Mouse (Mus musculus) left cerebral cortex, adult 18-20 months (tissue): ENCODE results near the gene Trappc1. TPM values are rescaled to one million over a fixed set of nuclear protein-coding genes. Genes with fewer than 3 reads are reported as not detected.
A peak's percentile ranks its signal among the peaks of the same experiment; 100 is the strongest.

Experiments used
- DNase-seq, 2 experiments: peaks; one replicate each; pipeline ENCODE4 v3.0.0; 2021 to 2022; ENCODE audit warnings: low spot score in 2 of 2, mixed read lengths in 1 of 2
- total RNA-seq, 2 experiments: library from RNA; stranded (reverse); gene quantifications; 2 replicates each; pipeline ENCODE4 v1.2.3; 2021

The Trappc1 gene
- total RNA-seq, 2 experiments from 2014 or later = 53.2 to 59.5 TPM

- DNase-seq = no peak
These were observed 3.9 kb downstream of the Trappc1 start for GRCm38 (mm10) chr11:69327648-69328047.

DNA sequence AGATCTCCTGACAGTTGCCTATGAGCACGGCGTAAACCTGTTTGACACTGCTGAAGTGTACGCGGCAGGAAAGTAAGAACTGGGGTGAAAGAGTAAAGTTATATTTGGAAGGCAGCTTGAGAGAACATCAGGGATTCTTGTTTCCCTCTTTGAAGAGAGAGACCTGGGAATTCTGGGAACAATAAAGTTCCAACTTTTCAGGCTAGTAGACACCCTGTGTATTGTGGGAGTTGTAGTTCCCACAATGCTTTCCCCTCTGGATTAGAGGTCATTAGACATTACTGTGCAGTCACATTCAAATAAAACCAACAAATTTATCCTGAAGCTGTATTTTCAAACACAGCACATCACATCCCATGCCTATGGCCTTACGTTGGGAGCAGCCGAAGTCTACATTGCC lies 4.7 kb downstream of the Trappc1 start:
- no peak for DNase-seq

DNA sequence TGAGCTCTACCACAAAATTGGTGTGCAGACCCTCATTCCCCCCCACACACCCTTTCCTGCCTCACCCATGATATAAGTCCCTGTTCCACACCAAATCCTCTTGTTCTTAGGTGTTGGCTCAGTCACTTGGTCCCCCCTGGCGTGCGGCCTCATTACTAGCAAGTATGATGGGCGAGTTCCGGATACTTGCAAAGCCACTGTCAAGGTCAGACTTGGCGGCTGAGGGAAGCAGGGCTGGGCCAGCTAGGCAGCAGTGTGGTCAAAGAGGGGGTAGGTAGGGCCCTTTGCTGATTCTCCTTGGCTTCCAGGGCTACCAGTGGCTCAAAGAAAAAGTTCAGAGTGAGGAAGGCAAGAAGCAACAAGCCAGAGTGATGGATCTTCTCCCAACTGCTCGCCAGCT lies 7.4 kb downstream of the Trappc1 start:
- no peak for DNase-seq

DNA sequence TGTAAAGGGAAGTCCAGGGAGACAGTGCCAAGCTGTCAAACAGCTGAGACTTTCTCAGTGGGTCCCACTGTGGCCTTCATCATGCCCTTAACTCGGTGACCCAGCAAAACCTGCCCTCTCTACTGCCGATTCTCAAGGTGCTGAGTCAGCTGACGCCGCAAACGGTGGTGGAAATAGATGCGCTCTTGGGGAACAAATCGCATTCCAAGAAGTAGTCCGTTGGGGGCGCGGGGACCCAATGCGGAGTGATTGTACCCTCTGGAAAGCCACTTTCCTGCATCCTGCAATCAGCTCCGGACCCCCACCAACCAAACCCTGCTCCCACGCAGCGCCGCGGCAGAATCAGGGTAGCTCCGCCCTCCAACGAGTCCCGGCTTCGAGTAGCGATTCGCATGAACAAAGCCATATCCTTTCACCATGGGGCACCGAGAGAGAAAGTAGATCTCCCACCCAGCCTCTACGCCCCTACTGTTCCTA lies 8.2 kb downstream of the Trappc1 start:
- peak; percentile 78 to 79 for DNase-seq

DNA sequence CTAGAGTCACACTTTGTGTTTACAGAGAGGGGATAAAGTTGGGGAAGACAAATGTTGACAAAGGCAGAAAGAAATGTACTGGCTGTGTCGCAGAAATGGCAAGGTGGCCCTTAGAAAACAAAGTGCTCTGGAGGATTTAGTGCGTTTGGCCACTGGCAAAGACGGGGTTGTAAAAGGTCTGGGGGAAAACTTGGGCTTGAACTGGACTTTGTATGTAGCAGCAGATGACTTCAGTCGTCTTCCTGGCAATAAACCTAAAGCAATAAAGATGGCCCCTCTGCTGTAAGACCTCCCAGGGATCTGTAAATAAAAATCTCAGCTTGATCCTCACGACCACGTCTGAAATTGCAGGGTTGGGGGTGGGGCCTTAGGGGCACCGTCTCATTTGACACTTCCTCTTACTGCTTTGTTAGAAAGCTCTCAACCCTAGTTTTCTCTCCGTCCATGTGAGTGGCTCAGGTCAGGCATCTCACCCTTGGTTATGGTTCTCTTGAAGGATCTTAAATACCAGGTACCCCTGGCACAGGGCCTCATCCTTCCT lies 9.0 kb downstream of the Trappc1 start:
- no peak for DNase-seq

DNA sequence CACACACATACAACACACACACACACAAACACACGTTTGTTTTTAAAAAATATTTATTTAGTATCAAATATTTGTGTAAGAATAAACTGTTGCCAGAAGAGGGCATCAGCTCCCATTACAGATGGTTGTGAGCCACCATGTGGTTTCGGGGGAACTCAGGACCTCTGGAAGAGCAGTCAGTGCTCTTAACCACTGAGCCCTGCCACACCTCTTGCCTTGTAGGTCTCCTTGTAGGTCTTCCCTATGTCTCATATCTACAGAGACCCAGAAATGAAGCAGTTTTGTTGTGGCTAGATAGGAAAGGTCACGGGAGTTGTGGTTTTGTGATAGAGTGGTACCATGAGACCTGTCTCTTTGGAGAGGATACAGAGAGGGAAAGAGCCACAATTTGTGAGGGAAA lies 10.1 kb downstream of the Trappc1 start:
- no peak for DNase-seq

DNA sequence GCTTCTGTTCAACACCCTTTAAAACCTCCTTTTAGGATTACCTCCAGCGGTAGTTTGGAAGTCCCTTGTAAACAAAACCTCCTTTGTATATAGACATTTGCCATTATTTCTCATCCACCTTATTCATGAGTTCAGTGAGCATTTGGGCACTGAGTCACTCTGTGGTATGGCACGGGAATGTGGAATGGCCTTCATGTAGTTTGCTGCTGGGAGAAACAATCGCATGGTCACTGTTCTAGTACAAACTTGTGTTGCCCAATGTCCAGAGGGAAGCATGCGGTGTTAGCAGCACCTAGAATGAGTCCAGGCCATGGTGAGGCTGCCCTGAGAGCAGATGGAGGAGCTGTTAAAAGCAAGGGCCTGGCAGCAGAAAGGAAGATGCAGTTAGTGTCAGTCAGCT lies 11.0 kb downstream of the Trappc1 start:
- DNase-seq = no peak

DNA sequence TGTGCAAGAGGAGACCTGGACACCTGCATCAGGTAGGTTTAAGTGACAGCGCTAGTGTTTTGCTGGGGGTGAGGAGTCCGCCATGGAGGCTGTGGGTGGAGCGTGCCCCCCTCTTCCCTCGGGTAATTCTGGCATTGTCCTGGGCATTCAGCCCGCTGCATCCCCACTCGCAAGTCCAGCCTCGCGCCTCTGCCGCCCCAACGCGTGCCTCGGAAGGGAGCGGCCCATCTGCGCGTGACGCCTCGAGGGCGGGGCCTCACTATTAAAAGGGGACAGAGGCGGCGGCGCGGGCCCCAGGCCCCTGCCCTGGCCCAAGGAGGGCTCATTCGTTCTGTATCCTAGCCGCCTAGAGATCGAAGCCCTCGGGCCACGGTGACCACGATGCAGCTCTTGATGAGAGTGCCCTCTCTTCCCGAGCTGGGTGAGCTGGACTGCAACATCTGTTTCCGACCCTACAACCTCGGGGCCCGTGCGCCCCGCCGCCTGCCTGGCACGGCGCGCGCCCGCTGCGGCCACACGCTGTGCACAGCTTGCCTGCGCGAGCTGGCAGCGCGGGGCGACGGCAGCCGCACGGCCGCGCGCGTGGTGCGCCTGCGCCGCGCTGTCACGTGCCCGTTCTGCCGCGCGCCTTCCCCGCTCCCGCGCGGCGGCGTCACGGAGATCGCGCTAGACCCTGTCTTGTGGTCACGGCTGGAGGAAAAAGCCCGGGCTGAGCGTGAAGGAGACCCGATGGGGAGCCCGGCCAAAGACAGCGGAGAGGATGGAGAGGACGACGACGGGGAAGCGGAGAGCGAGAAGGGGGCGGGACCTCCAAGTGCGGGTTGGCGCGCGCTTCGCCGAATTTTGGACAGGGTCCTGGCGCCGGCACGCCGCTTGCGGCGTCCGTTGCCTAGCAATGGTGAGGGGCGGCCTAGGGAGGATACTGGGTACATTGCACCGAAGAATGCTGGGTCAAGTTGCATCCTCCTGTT lies 16.7 kb downstream of the Trappc1 start, which contains the start of gene Rnf227:
Gene Rnf227, plus strand, starts transcription at position 301 of the 971 bp plus-strand sequence.
- DNase-seq = peak; percentile 67 to 84

DNA sequence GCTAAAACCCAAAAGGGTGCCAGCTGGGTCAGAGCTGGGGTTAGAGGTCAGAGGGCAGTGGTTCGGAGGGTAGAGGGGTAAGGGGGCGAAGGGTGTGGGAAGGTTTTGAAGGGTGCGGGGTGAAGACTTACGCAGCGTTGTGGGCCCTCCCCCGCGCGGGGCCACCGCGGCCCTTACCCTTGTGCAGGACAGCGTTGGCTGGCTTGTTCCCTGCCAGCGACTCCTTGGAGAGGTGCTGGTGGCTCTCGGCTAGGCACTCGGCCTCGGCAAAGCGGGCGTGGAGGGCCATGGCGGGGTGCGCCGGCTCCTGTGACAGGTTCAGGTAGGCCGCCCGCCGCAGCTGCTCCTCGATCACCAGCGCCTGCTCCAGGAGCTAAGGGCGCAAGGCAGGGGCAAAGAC lies 22.7 kb downstream of the Trappc1 start:
- no peak for DNase-seq

DNA sequence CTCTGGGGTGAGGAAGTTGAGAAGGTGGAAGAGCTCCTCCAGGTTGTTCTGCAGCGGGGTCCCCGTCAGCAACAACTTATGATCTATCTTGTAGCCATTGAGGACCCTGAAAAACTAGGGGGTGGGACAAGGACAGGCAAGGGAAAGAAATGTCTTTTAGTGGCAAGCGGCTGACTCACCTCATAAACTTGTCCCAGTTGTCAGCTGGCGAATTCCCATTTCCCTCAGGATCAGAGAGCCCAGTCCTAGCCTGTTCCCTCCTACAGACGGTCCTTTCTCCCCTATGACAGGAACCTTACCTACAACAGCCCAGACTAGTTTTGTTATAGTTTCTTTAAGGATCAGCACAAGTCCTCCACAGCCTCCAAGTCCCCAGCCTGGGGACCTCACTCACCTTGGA lies 32.8 kb downstream of the Trappc1 start:
- no peak for DNase-seq

- no peak for DNase-seq
These were observed 33.9 kb downstream of the Trappc1 start for GRCm38 (mm10) chr11:69357690-69358089.

GRCm38 (mm10) chr11:69362021-69362420 lies 38.2 kb downstream of the Trappc1 start:
- DNase-seq = no peak

DNA sequence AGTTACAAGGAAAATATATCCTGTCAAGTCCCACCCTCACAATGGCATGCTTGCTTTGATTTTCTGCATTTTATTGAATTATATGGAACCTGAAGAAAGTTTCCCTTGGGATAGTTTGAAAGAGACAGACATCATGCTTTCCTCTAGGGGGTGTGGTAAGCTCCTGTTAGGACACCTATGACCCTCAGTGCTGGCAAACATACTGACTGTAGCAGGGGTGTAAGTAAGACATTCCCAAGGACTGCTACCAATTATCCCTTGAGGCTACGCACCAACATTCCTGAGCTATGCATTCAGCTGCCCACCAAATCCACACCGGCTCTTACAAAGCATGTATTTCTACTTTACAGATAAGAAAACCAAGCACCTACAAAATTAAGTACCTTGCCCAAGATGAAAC lies 38.7 kb downstream of the Trappc1 start:
- no peak for DNase-seq

DNA sequence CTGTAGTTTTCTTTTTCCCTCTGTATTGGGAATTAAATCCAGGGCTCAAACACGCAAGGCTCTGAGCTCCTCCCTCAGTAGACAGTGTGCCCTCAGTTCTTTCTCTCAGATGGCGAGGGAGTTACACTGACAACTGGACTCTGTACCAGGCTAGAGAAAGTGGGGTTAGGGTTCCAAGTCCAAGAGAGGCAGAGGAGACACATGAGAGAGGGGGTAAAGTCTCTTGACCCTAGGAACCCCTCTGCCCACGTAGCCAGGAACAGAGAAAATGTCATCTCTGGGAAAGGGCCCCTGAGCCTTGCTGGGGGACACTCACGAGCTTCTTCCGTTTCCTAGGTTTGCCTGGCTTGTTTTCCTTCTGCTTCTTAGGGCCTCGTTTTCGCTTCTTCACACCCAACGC lies 40.6 kb downstream of the Trappc1 start:
- DNase-seq = no peak

GRCm38 (mm10) chr11:69364910-69365309 lies 41.1 kb downstream of the Trappc1 start:
- DNase-seq = peak; percentile 85 to 89

GRCm38 (mm10) chr11:69365722-69366121 lies 41.9 kb downstream of the Trappc1 start:
- no peak for DNase-seq

GRCm38 (mm10) chr11:69366157-69366854 lies 42.5 kb downstream of the Trappc1 start:
- DNase-seq = peak; percentile 96 to 97

DNA sequence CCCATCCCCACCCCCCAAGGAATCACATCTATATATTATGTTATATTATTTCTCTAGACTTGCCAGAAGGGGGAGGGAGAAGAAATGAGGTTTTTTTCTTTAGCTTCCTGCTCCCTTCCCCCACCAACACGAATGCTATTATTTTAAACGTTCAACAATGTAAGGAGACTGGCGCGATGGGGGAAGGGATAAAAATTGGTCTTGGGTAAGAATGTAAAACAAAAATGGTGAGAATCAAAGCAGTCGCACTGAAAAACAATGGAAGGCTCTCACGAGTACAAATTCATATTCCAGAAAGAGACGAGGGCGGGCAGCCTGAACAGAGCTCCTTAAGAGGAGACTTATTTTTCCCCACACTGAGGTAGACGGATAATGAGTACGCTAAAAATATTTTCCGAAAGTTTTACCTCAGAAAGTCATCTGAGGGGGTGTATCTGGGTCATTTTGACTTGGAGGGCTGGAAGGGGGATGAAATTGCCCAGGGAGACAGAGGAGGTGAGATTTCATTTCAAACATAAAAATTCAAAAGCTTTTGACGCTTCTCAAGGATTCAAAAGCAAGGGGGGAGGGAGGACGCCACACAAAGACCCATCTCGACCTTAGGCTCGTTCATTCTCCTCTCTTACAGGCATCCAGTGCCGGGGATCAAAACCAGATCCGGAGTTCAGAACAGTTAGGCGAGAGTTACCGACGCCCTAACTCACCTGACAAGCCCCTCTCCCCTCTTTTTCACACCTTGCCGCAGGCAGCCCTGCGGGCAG lies 43.3 kb downstream of the Trappc1 start:
- DNase-seq = peak; percentile 21 to 31

DNA sequence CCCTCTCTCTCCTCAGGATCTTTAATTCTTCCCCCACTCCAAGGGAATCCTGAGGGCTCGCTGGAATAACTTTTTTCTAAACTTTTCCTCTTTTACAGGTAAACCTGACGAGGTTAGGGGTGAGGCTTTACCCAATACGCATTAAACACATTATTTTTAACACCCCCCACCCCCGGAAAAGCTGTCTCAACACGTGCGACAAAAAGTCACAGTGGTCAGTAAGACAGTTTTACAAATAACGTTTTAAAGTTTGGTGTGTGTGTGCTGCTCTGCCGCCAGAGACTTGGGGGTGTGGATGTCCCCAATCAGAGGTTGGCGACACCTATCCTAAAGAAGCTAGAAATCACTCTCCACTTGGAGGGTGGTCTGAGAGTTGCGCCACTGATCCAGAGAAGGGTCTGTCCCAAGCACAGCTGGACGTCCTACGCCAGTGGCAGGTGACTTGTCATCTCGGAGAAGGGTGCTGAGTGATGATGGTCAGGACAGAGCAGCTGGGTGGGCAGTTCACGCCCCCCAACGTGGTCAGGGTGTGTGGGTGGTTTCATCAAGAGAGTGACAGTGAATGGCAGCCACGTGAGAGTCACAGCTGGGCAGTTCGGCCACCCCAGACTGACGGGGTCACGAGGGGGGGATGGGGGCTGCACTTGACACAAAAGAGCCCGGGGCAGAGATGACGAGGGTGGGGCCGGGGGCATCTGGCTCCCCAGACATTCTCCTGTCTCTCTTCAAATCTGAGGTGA lies 44.0 kb downstream of the Trappc1 start:
- no peak for DNase-seq
